Mouse (Mus musculus) G1E (cell line): ENCODE results near the gene Ppp2r1b.

Source experiments
- CTCF ChIP-seq: IDR thresholded peaks from 2 replicates; pipeline ENCODE4 v1.5.1; 2012; ENCODE audit warnings: low read depth, low read length, inconsistent platforms, mixed read lengths
- TAL1 ChIP-seq: conservative IDR thresholded peaks from 2 replicates; pipeline ENCODE4 v1.6.1; 2012; ENCODE audit warnings: low read depth, low read length, inconsistent platforms, mixed read lengths

- TF ChIP-seq TAL1 = no peak
- no peak for TF ChIP-seq CTCF
These were observed 18.7 kb downstream of the Ppp2r1b start for GRCm38 (mm10) chr9:50863824-50864223.
